Mouse (Mus musculus) intestine, postnatal 0 days (tissue): ENCODE data around the gene Zmynd11. TPM values are rescaled to one million over a fixed set of nuclear protein-coding genes. Genes with fewer than 3 reads are reported as not detected.
A peak's percentile ranks its signal among the peaks of the same experiment; 100 is the strongest.
"Not testable (repeated sequence)": the region's sequence is repeated elsewhere in the genome, so short reads cannot be mapped to it uniquely, and the experiment has no call there.

Source experiments
- ATAC-seq: fragments of 200-750 bp; cut with Nextera tagmentation; 2 replicates; pipeline ENCODE4 v1.8.0; 2017; ENCODE audit warnings: mild to moderate bottlenecking, moderate TSS enrichment, moderate library complexity
- H3K27ac ChIP-seq: fragments of 300-500 bp; sonication (generic); 2 replicates; pipeline ENCODE4 v1.5.1; 2014; ENCODE audit warnings: mild to moderate bottlenecking, low read depth, low read length, moderate library complexity
- H3K27me3 ChIP-seq: fragments of 300-500 bp; sonication (generic); replicated peaks from 2 replicates; pipeline ENCODE4 v1.6.1; 2014; ENCODE audit warnings: low read length, mixed read lengths; ENCODE audit not compliant: control insufficient read depth, insufficient read depth
- H3K36me3 ChIP-seq: fragments of 300-500 bp; sonication (generic); 2 replicates; pipeline ENCODE4 v1.6.1; 2014; ENCODE audit warnings: mild to moderate bottlenecking, moderate library complexity; ENCODE audit not compliant: control insufficient read depth, insufficient read depth
- H3K4me1 ChIP-seq: fragments of 300-500 bp; sonication (generic); replicated peaks from 2 replicates; pipeline ENCODE4 v1.6.1; 2014; ENCODE audit warnings: antibody characterized with exemption, low read length, mixed read lengths; ENCODE audit not compliant: control insufficient read depth, insufficient read depth
- H3K4me2 ChIP-seq: fragments of 300-500 bp; sonication (generic); replicated peaks from 2 replicates; pipeline ENCODE4 v1.6.1; 2014; ENCODE audit warnings: low read depth, mild to moderate bottlenecking, moderate library complexity
- H3K4me3 ChIP-seq: fragments of 300-500 bp; sonication (generic); 2 replicates; pipeline ENCODE4 v1.5.1; 2014; ENCODE audit warnings: low read depth, low read length
- H3K9ac ChIP-seq: fragments of 300-500 bp; sonication (generic); 2 replicates; pipeline ENCODE4 v1.6.1; 2014; ENCODE audit warnings: mild to moderate bottlenecking, low read depth, low read length
- H3K9me3 ChIP-seq: fragments of 300-500 bp; sonication (generic); 2 replicates; pipeline ENCODE4 v1.6.1; 2016; ENCODE audit warnings: mixed run types; ENCODE audit not compliant: control insufficient read depth
- CTCF ChIP-seq: sonication (generic); IDR thresholded peaks from 2 replicates; pipeline ENCODE4 v1.5.1; 2016; ENCODE audit warnings: low read depth, mild to moderate bottlenecking, control low read depth, antibody characterized with exemption, moderate library complexity
- WGBS: fragments of 180-500 bp; shearing (Covaris S2); extraction: QIAGEN DNeasy Blood & Tissue Kit; methylation state at CpG from one replicate; pipeline ENCODE4 v1.1.7; 2014; 5-methylcytosine and 5-hydroxymethylcytosine counted together
- polyA plus RNA-seq: library from polyadenylated mRNA; unstranded; fragments of >200 nt; fragmentation: Nextera tagmentation; extraction: Ambion mirVana; gene quantifications from 2 replicates; pipeline ENCODE4 v1.2.1, GENCODE M21; 2015

Zmynd11 gene
- polyA plus RNA-seq, 1 experiment from 2014 or later = 45.2 TPM

- no peak for TF ChIP-seq CTCF
- ATAC-seq = no peak
- Histone ChIP-seq H3K4me2 (peak overlapping the region; percentile 4; the same call in 1 of the 2 replicates), H3K27me3 (no peaks in the 10 kb centered on the region), H3K4me1 (peaks cover 6% of the 10 kb centered on the region; the same call in 1 of the 2 replicates), H3K4me3 (no peak overlapping the region), H3K27ac (no peak overlapping the region), H3K9ac (no peak overlapping the region), H3K36me3 (no peaks in the 10 kb centered on the region), H3K9me3 (no peaks in the 10 kb centered on the region)
- WGBS = 55% methylated on average over 9 of the region's 9 CpGs
These were observed 7.2 kb downstream of the Zmynd11 start for GRCm38 (mm10) chr13:9757842-9758491.

- H3K9me3 ChIP-seq = no peaks in the 10 kb centered on the region
- no peak for TF ChIP-seq CTCF
- no peak overlapping the region for H3K9ac ChIP-seq
- 39% methylated on average over 3 of the region's 3 CpGs for WGBS
- no peak for ATAC-seq
- peaks cover 3% of the 10 kb centered on the region; the same call in 1 of the 2 replicates for H3K4me1 ChIP-seq
- no peak overlapping the region for H3K4me3 ChIP-seq
- H3K4me2 ChIP-seq = no peak overlapping the region
- no peaks in the 10 kb centered on the region for H3K36me3 ChIP-seq
- H3K27ac ChIP-seq = no peak overlapping the region
- H3K27me3 ChIP-seq = no peaks in the 10 kb centered on the region
These were observed 11.4 kb downstream of the Zmynd11 start for GRCm38 (mm10) chr13:9753706-9754105.

GRCm38 (mm10) chr13:9750320-9750719 is 14.8 kb downstream of the Zmynd11 start:
- ATAC-seq = no peak
- Histone ChIP-seq H3K4me2 (no peak overlapping the region), H3K36me3 (no peaks in the 10 kb centered on the region), H3K27me3 (no peaks in the 10 kb centered on the region), H3K27ac (no peak overlapping the region), H3K4me1 (peaks cover 3% of the 10 kb centered on the region; the same call in 1 of the 2 replicates), H3K9me3 (no peaks in the 10 kb centered on the region), H3K4me3 (no peak overlapping the region), H3K9ac (no peak overlapping the region)
- TF ChIP-seq CTCF = no peak
- WGBS = 45% methylated on average over 1 of the region's 1 CpGs

- Histone ChIP-seq H3K36me3 (no peaks in the 10 kb centered on the region), H3K9me3 (no peaks in the 10 kb centered on the region), H3K27ac (no peak overlapping the region), H3K4me2 (no peak overlapping the region), H3K9ac (no peak overlapping the region), H3K4me3 (no peak overlapping the region), H3K27me3 (no peaks in the 10 kb centered on the region), H3K4me1 (peaks cover 3% of the 10 kb centered on the region; the same call in 1 of the 2 replicates)
- no peak for ATAC-seq
- no peak for TF ChIP-seq CTCF
- 54% methylated on average over 4 of the region's 4 CpGs for WGBS
These were observed 15.3 kb downstream of the Zmynd11 start for GRCm38 (mm10) chr13:9749796-9750195.

- no peaks in the 10 kb centered on the region for H3K36me3 ChIP-seq
- H3K9ac ChIP-seq = no peak overlapping the region
- ATAC-seq = no peak
- H3K4me1 ChIP-seq = no peaks in the 10 kb centered on the region
- no peak overlapping the region for H3K27ac ChIP-seq
- 74% methylated on average over 2 of the region's 2 CpGs for WGBS
- TF ChIP-seq CTCF = no peak
- no peak overlapping the region for H3K4me2 ChIP-seq
- no peaks in the 10 kb centered on the region for H3K9me3 ChIP-seq
- H3K27me3 ChIP-seq = no peaks in the 10 kb centered on the region
- H3K4me3 ChIP-seq = no peak overlapping the region
These were observed 26.9 kb downstream of the Zmynd11 start for GRCm38 (mm10) chr13:9738190-9738589.

- no peak for ATAC-seq
- Histone ChIP-seq H3K36me3 (no peaks in the 10 kb centered on the region), H3K27me3 (no peaks in the 10 kb centered on the region), H3K9me3 (no peaks in the 10 kb centered on the region), H3K4me2 (no peak overlapping the region), H3K4me1 (no peaks in the 10 kb centered on the region), H3K27ac (no peak overlapping the region), H3K9ac (no peak overlapping the region), H3K4me3 (no peak overlapping the region)
- TF ChIP-seq CTCF = no peak
- WGBS = 79% methylated on average over 5 of the region's 5 CpGs
These were observed 28.1 kb downstream of the Zmynd11 start for GRCm38 (mm10) chr13:9737024-9737423.

- H3K27me3 ChIP-seq, H3K4me2 ChIP-seq, H3K9ac ChIP-seq, H3K4me1 ChIP-seq, H3K4me3 ChIP-seq, H3K9me3 ChIP-seq, ATAC-seq, H3K36me3 ChIP-seq, H3K27ac ChIP-seq: not testable (repeated sequence)
- 89% methylated on average over 4 of the region's 5 CpGs for WGBS
These were observed 32.9 kb downstream of the Zmynd11 start for GRCm38 (mm10) chr13:9732262-9732661.
